Mouse (Mus musculus): ENCODE data around the gene Zfp933. TPM values are rescaled to one million over a fixed set of nuclear protein-coding genes. Genes with fewer than 3 reads are reported as not detected.
"Not testable (repeated sequence)": the region's sequence is repeated elsewhere in the genome, so short reads cannot be mapped to it uniquely, and the experiment has no call there.

The Zfp933 gene
- total RNA-seq, 2 experiments from 2014 or later, result 0.96 to 2.6 TPM

DNA sequence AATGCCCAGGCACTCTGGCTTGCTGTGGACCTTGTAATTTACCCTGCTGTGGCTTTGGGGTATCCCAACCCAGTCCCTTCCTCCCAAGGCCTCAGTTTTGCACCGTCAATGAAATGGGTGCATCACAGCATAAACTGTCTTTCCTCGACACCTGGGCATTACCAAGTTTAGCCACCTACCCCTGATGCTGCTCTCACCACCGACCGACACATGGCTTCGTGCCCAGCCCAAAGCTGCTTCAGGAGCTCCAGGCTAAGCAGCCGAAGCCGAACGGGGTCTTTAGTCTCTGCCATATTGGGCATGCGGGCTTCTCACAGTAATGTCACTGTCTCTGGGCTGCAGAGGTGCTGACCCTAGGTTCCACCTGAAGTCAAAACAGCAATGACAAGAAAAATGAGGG, 17.9 kb upstream of the Zfp933 start:
- no peak for ATAC-seq (replicated peaks; ENCODE audit: low FRiP score, poor library complexity, severe bottlenecking)

- no peak for ATAC-seq (replicated peaks; ENCODE audit: low FRiP score, poor library complexity, severe bottlenecking)
Observed at GRCm38 (mm10) chr4:147865651-147866050, 17.5 kb upstream of the Zfp933 start.

DNA sequence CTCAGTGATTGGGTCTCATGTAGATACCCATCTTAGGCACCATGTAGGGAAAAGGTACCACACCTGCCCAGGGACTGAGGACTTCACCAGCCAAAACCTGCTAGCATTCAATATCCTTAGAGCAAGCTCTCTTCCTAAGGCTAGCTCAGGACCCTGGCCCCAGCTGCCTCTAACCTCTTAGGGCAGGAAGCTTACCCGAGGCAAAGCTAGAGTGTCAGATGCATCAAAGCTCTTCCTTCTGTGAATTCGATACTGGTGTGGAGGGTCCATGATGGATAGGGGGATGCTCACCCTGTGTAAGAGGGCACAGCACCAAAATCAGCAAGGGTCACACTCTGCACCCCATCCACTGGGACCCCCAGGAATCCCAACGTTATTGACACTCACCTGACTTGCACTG, 13.9 kb upstream of the Zfp933 start:
- no peak for ATAC-seq (replicated peaks; ENCODE audit: low FRiP score, poor library complexity, severe bottlenecking)

DNA sequence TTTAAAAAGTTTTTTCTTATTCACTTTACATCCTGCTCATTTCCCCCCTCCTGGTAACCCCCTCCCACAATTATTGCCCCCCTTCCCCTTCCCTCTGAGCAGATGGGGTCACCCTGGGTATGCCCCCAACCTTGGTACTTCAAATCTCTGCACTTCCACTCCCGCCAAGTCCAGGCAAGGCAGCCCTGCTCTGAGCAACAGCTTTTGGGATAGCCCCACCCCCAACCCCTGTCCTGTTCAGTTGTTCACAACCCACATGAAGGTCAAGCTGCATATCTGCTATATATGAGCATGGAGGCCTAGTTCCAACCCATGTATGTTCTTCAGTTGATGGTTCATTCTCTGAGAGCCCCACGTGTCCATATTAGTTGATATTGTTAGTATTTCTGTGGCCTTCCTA, 2.6 kb upstream of the Zfp933 start:
- ATAC-seq (replicated peaks; ENCODE audit: low FRiP score, poor library complexity, severe bottlenecking), result no peak

DNA sequence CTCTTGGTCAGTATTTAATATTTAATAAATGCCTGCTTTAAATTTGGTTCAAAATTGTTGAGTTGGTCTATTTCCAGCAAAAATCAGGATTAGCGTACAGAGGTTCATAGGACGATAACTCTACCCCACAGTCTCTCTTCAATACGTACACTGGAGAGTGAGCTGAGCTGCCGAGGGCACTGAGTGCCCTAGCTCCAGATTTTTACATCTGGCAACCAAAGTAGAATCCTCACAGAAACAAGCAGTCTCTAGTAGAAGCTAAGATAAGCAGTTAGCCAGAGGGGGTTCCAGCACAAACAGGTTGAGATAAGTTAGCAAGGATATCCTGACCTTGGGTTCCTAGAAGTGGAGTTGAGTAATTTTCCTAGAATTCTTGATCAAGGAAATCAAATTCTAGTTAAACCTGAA, 422 bp upstream of the Zfp933 start:
- ATAC-seq (replicated peaks; ENCODE audit: low FRiP score, poor library complexity, severe bottlenecking), result peak; percentile 18; the same call in 1 of the 2 replicates

DNA sequence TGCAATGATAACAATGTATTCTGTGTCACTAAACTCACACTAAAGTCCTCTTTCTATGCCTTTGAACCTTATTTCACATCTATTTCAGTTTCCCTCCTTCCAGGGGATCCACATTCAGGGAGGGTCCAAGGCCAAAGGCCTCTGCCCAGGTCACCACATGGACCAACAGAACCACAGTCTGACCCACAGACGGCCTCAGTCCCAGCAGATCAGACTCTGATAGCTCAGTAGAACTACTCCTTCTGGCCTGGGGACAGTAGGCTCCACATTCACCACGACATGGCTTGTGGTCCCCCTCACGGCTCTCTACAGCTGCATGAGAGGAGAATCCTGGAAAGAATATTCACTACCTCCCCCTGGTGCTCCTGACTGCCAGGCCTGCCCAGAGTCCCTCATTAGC, 5.3 kb downstream of the Zfp933 start:
- ATAC-seq (replicated peaks; ENCODE audit: low FRiP score, poor library complexity, severe bottlenecking), result no peak

GRCm38 (mm10) chr4:147839282-147839681, 8.9 kb downstream of the Zfp933 start:
- not testable (repeated sequence) for ATAC-seq (replicated peaks; ENCODE audit: low FRiP score, poor library complexity, severe bottlenecking)

DNA sequence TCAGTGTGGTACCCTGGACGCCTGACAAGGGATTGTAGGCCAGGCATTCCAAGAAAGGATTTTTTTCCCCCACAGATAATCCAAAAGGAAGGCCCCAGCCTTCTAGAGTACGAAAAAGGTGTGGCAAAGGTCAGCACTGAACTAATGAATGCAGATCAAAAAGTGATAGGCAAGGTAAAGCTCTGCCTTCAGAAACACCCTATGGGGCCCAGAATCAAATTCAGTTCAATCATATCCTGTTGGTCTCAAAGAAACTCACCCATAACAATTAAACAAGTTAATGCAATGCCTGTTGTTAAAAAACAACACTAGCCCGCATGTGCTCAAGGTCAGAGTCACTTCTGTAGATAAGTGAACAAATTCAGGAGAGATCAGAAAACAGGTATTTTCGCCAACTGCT, 23.8 kb downstream of the Zfp933 start:
- ATAC-seq (replicated peaks; ENCODE audit: low FRiP score, poor library complexity, severe bottlenecking), result no peak

GRCm38 (mm10) chr4:147821414-147821813, 26.8 kb downstream of the Zfp933 start:
- ATAC-seq (replicated peaks; ENCODE audit: low FRiP score, poor library complexity, severe bottlenecking), result not testable (repeated sequence)

DNA sequence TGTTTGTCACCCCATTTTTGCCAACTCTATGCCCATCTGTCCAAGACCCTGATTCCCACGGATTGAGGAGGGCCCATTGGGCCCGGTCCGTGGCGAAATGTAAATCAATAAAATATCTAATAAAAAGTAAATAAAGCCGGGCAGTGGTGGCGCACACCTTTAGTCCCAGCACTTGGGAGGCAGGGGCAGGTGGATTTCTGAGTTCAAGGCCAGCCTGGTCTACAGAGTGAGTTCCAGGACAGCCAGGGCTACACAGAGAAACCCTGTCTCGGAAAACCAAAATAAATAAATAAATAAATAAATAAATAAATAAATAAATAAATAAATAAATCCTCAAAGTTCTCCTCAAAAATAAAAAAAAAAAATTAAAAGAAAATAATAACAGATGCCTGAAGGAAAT, 28.5 kb downstream of the Zfp933 start:
- ATAC-seq (replicated peaks; ENCODE audit: low FRiP score, poor library complexity, severe bottlenecking), result not testable (repeated sequence)

DNA sequence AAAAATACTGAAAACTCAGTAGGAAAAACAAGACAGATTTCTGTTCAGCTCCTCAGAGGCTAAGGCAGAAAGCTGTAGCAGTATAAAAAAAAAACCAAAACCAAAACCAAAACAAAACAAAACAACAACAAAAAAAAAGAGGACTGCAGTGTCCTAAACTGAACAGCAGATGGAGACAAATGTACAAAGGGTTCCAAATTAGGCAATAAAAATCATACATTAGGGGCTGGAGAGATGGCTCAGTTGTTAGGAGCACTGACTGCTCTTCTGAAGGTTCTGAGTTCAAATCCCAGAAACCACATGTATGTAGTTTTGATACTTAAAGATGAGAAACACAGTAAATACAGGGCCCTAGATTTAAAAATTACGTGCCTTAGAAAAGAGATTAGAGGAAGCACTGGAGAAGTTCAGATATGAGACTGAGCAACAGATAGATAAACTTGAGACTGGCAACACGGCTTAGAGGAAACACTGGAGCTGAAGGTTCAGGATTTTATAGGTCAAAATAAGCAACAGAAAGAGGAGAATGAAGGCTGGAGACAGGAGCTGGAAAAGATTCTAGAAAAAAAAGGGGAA, 33.5 kb downstream of the Zfp933 start:
- ATAC-seq (replicated peaks; ENCODE audit: low FRiP score, poor library complexity, severe bottlenecking), result peak; percentile 79

- no peak for ATAC-seq (replicated peaks; ENCODE audit: low FRiP score, poor library complexity, severe bottlenecking)
Observed at GRCm38 (mm10) chr4:147813249-147813765, 34.9 kb downstream of the Zfp933 start.

DNA sequence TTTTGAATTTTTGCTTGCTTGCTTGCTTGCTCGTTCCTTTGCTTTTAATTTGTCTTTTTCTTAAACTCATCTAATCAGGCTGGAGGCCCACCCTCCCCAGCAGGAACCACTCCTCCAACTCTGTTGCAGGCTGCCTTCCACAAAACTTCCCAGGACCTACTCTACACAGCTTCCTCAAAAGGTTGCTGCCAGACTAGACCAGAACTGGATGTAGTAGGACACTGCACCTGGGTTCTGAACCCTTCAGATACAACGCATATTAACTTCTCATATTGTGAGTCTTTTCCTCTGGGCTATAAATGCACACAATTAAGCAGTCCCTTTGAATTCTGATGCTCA, 38.2 kb downstream of the Zfp933 start:
- not testable (repeated sequence) for ATAC-seq (replicated peaks; ENCODE audit: low FRiP score, poor library complexity, severe bottlenecking)

GRCm38 (mm10) chr4:147809292-147809965, 38.7 kb downstream of the Zfp933 start, which contains the start of gene Zfp984:
Zfp984 (minus strand) TSS chr4:147809788.
- ATAC-seq (replicated peaks; ENCODE audit: low FRiP score, poor library complexity, severe bottlenecking), result peak; percentile 49; the same call in 1 of the 2 replicates

DNA sequence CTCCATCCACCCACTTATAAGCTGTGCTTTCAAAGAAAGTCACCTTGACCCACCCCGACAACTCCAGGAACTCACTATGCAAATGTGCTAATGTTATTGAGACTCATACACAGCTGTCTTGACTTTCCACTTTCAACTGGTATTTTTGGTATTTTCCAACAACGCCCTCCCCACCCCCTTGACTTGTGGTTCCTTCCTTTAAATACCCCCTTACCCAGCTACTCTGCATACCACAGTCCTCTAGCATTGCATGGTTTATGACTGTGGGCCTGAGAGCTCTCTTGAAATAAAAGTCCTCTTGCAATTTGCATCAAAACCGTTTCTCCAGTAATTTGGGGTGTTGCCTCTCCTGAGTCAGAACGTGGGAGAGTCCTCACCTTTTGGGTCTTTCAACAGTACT, 39.7 kb downstream of the Zfp933 start:
- not testable (repeated sequence) for ATAC-seq (replicated peaks; ENCODE audit: low FRiP score, poor library complexity, severe bottlenecking)

GRCm38 (mm10) chr4:147795308-147795707, 52.9 kb downstream of the Zfp933 start:
- ATAC-seq (replicated peaks; ENCODE audit: low FRiP score, poor library complexity, severe bottlenecking), result not testable (repeated sequence)

GRCm38 (mm10) chr4:147794026-147794665, 54.0 kb downstream of the Zfp933 start:
- ATAC-seq (replicated peaks; ENCODE audit: low FRiP score, poor library complexity, severe bottlenecking), result not testable (repeated sequence)

- ATAC-seq (replicated peaks; ENCODE audit: low FRiP score, poor library complexity, severe bottlenecking), result not testable (repeated sequence)
Observed at GRCm38 (mm10) chr4:147793390-147793916, 54.7 kb downstream of the Zfp933 start.

- not testable (repeated sequence) for ATAC-seq (replicated peaks; ENCODE audit: low FRiP score, poor library complexity, severe bottlenecking)
Observed at GRCm38 (mm10) chr4:147791729-147792128, 56.4 kb downstream of the Zfp933 start.
